Mouse (Mus musculus) liver, postnatal 0 days (tissue): ENCODE measurements around the gene Cdk10.
A peak's percentile ranks its signal among the peaks of the same experiment; 100 is the strongest.

Experiments used
- CTCF ChIP-seq: sonication (generic); IDR thresholded peaks from 2 replicates; pipeline ENCODE4 v1.5.1; 2016; ENCODE audit warnings: antibody characterized with exemption, low read depth
- EP300 ChIP-seq: IDR thresholded peaks from 2 replicates; pipeline ENCODE4 v1.6.1; 2016; ENCODE audit warnings: antibody characterized with exemption, low read depth, mild to moderate bottlenecking

- TF ChIP-seq CTCF (peak; percentile 53), EP300 (no peak)
Observed at GRCm38 (mm10) chr8:123235520-123236497, 11.2 kb downstream of the Cdk10 start, which contains the start of gene Spata2l.
